ENCODE assay signal across 12 mouse cellular contexts in the genomic region with DNA sequence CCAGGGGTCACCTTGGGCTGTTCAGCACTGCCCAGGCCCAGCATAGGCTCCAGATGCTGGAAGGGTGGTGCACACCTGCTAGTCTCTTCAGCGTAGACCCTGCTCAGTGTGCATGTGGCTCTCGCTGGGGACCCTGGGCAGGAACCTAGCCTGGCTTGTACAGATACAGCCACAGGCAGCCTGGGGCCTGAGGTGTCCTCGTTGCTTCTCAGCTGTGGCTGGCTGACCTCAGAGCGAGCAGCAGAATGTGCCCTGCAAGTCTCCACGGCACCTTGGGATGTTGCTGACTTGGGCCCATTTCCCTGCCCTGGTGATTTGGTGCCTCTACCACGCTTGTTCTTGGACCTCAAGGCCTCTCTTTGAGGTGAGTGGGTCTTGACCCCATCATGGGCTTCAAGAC. TPM values are rescaled to one million over a fixed set of nuclear protein-coding genes. Genes with fewer than 3 reads are reported as not detected.
DNase-seq lines count a peak whose midpoint lies in the region; ATAC-seq and TF ChIP-seq lines count a peak whose summit lies in the region.
"Had no signal": no experiment of that assay in that cellular context is flagged by ENCODE, and none has a peak within 500 bp of the region (broad histone marks: within the 10 kb centered on the region; RNA-seq: fewer than 3 reads in every experiment).

No protein-coding gene starts in this region.

- H3K36me3 ChIP-seq in forebrain, embryonic 13.5 days (ENCODE audit: poor library complexity, severe bottlenecking), result peaks cover 71% of the 10 kb centered on the region
- peaks cover 25% of the 10 kb centered on the region for H3K36me3 ChIP-seq in hindbrain, embryonic 16.5 days (ENCODE audit: control insufficient read depth, insufficient read depth, low read length)
- H3K36me3 ChIP-seq in midbrain, postnatal 0 days (ENCODE audit: insufficient read depth, low read length), result peaks cover 46% of the 10 kb centered on the region

- TF ChIP-seq CTCF in midbrain, postnatal 0 days (IDR thresholded peaks at IDR 0.05), result no peak

- no peak for ATAC-seq in forebrain, embryonic 13.5 days
- ATAC-seq in hindbrain, embryonic 16.5 days, result no peak
- peak; percentile 5; the same call in 1 of the 2 replicates for ATAC-seq in midbrain, postnatal 0 days (ENCODE audit: low FRiP score)

- no peaks in the 10 kb centered on the region for H3K9me3 ChIP-seq in forebrain, embryonic 13.5 days (replicated peaks)
- H3K9me3 ChIP-seq in hindbrain, embryonic 16.5 days (ENCODE audit: control insufficient read depth, low read length), result no peaks in the 10 kb centered on the region
- no peaks in the 10 kb centered on the region for H3K9me3 ChIP-seq in midbrain, postnatal 0 days (ENCODE audit: low read length)

- peak overlapping the region; percentile 57 for H3K4me2 ChIP-seq in forebrain, embryonic 13.5 days
- H3K4me2 ChIP-seq in hindbrain, embryonic 16.5 days (ENCODE audit: low read length), result no peak overlapping the region
- H3K4me2 ChIP-seq in midbrain, postnatal 0 days (ENCODE audit: low read depth, low read length, poor library complexity, severe bottlenecking), result no peak overlapping the region; the same call in 1 of the 2 replicates

- no peak overlapping the region for H3K4me3 ChIP-seq in forebrain, embryonic 13.5 days
- no peak overlapping the region for H3K4me3 ChIP-seq in hindbrain, embryonic 16.5 days (ENCODE audit: low read length)
- H3K4me3 ChIP-seq in midbrain, postnatal 0 days (ENCODE audit: low read depth, low read length), result no peak overlapping the region; the same call in 1 of the 2 replicates

- WGBS in forebrain, embryonic 13.5 days, result 89% methylated on average over 6 of the region's 6 CpGs
- 76% methylated on average over 6 of the region's 6 CpGs for WGBS in hindbrain, embryonic 16.5 days
- WGBS in midbrain, postnatal 0 days, result 85% methylated on average over 6 of the region's 6 CpGs

- peak; percentile 60 for DNase-seq in ovary, adult 18-20 months (ENCODE audit: low spot score)
- no peak for DNase-seq in ovary, postnatal 10 days (ENCODE audit: low spot score)
- DNase-seq in midbrain, postnatal 0 days (ENCODE audit: low spot score), result no peak
- DNase-seq in retina, postnatal 1 day, result no peak
- no peak for DNase-seq in MN1 (ENCODE audit: low spot score)
- no peak for DNase-seq in B cell, adult 2 months
- DNase-seq: adrenal gland, adult 8-10 months; lung, adult 2 months had no signal

- H3K9ac ChIP-seq in forebrain, embryonic 13.5 days, result peak overlapping the region; percentile 61
- 0 out of 2 replicates have a peak overlapping the region, but pooled peaks have one; percentile 30 for H3K9ac ChIP-seq in hindbrain, embryonic 16.5 days (ENCODE audit: low read depth, low read length)
- H3K9ac ChIP-seq in midbrain, postnatal 0 days (replicated peaks; ENCODE audit: low read length, poor library complexity, severe bottlenecking), result 0 out of 2 replicates have a peak overlapping the region, but pooled peaks have one; percentile 59

- peaks cover 50% of the 10 kb centered on the region for H3K4me1 ChIP-seq in forebrain, embryonic 13.5 days
- H3K4me1 ChIP-seq in hindbrain, embryonic 16.5 days (ENCODE audit: control insufficient read depth, insufficient read depth, low read depth, low read length), result peaks cover 49% of the 10 kb centered on the region
- peaks cover 29% of the 10 kb centered on the region for H3K4me1 ChIP-seq in midbrain, postnatal 0 days (ENCODE audit: insufficient read depth, low read length)

- H3K27me3 ChIP-seq in forebrain, embryonic 13.5 days, result no peaks in the 10 kb centered on the region
- no peaks in the 10 kb centered on the region for H3K27me3 ChIP-seq in hindbrain, embryonic 16.5 days (replicated peaks; ENCODE audit: control insufficient read depth, insufficient read depth, low read length)
- no peaks in the 10 kb centered on the region for H3K27me3 ChIP-seq in midbrain, postnatal 0 days (ENCODE audit: insufficient read depth, low read length)

- H3K27ac ChIP-seq in forebrain, embryonic 13.5 days, result peak overlapping the region; percentile 61; the same call in 1 of the 2 replicates
- peak overlapping the region; percentile 68 for H3K27ac ChIP-seq in hindbrain, embryonic 16.5 days (ENCODE audit: low read depth, low read length)
- peak overlapping the region; percentile 71 for H3K27ac ChIP-seq in midbrain, postnatal 0 days (ENCODE audit: low read depth, low read length)

RNA-seq across cellular contexts. Expression of a gene that starts 6.0 kb away (rescaled TPM):
- 50.1 and 62.2 TPM in 2 replicates for polyA plus RNA-seq in forebrain, embryonic 13.5 days (2015; fragmentation: Nextera tagmentation; extraction: Ambion mirVana)
- polyA plus RNA-seq in hindbrain, embryonic 16.5 days (2015; fragmentation: Nextera tagmentation; extraction: Ambion mirVana), result 72.1 and 81.0 TPM in 2 replicates
- 86.9 and 92.3 TPM in 2 replicates for total RNA-seq in midbrain, postnatal 0 days (2014; rRNA removed)
- polyA plus RNA-seq in midbrain, postnatal 0 days (2015; fragmentation: Nextera tagmentation; extraction: Ambion mirVana), result 67.6 and 68.0 TPM in 2 replicates

RNA-seq across cellular contexts. Expression of a gene that starts 26.0 kb away (rescaled TPM):
- polyA plus RNA-seq in forebrain, embryonic 13.5 days (2015; fragmentation: Nextera tagmentation; extraction: Ambion mirVana), result 32.1 and 36.5 TPM in 2 replicates
- 29.3 and 35.2 TPM in 2 replicates for polyA plus RNA-seq in hindbrain, embryonic 16.5 days (2015; fragmentation: Nextera tagmentation; extraction: Ambion mirVana)
- 35.1 and 46.6 TPM in 2 replicates for total RNA-seq in midbrain, postnatal 0 days (2014; rRNA removed)
- polyA plus RNA-seq in midbrain, postnatal 0 days (2015; fragmentation: Nextera tagmentation; extraction: Ambion mirVana), result 31.3 and 31.4 TPM in 2 replicates

RNA-seq across cellular contexts. Expression of a gene that starts 38.6 kb away (rescaled TPM):
- not detected in 2 replicates for polyA plus RNA-seq in forebrain, embryonic 13.5 days (2015; fragmentation: Nextera tagmentation; extraction: Ambion mirVana)
- not detected in 2 replicates for polyA plus RNA-seq in hindbrain, embryonic 16.5 days (2015; fragmentation: Nextera tagmentation; extraction: Ambion mirVana)
- not detected in 2 replicates for total RNA-seq in midbrain, postnatal 0 days (2014; rRNA removed)
- not detected in 2 replicates for polyA plus RNA-seq in midbrain, postnatal 0 days (2015; fragmentation: Nextera tagmentation; extraction: Ambion mirVana)
- total RNA-seq: adrenal gland, adult 8-10 months had no signal
- polyA plus RNA-seq: intestine, embryonic 14.5 days; large intestine, adult 2 months; lung, adult 2 months had no signal

RNA-seq across cellular contexts. Expression of a gene that starts 53.1 kb away (rescaled TPM):
- 82.2 and 90.5 TPM in 2 replicates for polyA plus RNA-seq in forebrain, embryonic 13.5 days (2015; fragmentation: Nextera tagmentation; extraction: Ambion mirVana)
- 98.2 and 98.7 TPM in 2 replicates for polyA plus RNA-seq in hindbrain, embryonic 16.5 days (2015; fragmentation: Nextera tagmentation; extraction: Ambion mirVana)
- 45.6 and 71.3 TPM in 2 replicates for total RNA-seq in midbrain, postnatal 0 days (2014; rRNA removed)
- polyA plus RNA-seq in midbrain, postnatal 0 days (2015; fragmentation: Nextera tagmentation; extraction: Ambion mirVana), result 64.3 and 67.1 TPM in 2 replicates

RNA-seq across cellular contexts. Expression of a gene that starts 58.5 kb away (rescaled TPM):
- polyA plus RNA-seq in forebrain, embryonic 13.5 days (2015; fragmentation: Nextera tagmentation; extraction: Ambion mirVana), result 1.9 and 2.2 TPM in 2 replicates
- polyA plus RNA-seq in hindbrain, embryonic 16.5 days (2015; fragmentation: Nextera tagmentation; extraction: Ambion mirVana), result 26.6 and 30.6 TPM in 2 replicates
- total RNA-seq in midbrain, postnatal 0 days (2014; rRNA removed), result 16.1 and 25.0 TPM in 2 replicates
- polyA plus RNA-seq in midbrain, postnatal 0 days (2015; fragmentation: Nextera tagmentation; extraction: Ambion mirVana), result 14.8 and 15.6 TPM in 2 replicates
